Mouse (Mus musculus): Measurements from ENCODE around the gene S100a14.

The S100a14 gene

GRCm38 (mm10) chr3:90531713-90532112, 5.1 kb downstream of the S100a14 start:
- Histone ChIP-seq H3K4me1 (replicated peaks; ENCODE audit: low read depth, low read length) (peaks cover 18% of the 10 kb centered on the region), H3K4me3 (replicated peaks; ENCODE audit: low read length) (no peak overlapping the region), H3K36me3 (ENCODE audit: insufficient read depth, low read length) (no peaks in the 10 kb centered on the region), H3K9me3 (ENCODE audit: low read length) (no peaks in the 10 kb centered on the region), H3K27me3 (ENCODE audit: insufficient read depth, low read length) (peaks cover 14% of the 10 kb centered on the region; the same call in 1 of the 2 replicates)
- TF ChIP-seq CTCF (conservative IDR thresholded peaks at IDR 0.05; ENCODE audit: low read length) (no peak), NANOG (IDR thresholded peaks at IDR 0.05; ENCODE audit: borderline replicate concordance, low read length) (no peak), POU5F1 (IDR thresholded peaks at IDR 0.05; ENCODE audit: borderline replicate concordance, low read length) (no peak)

DNA sequence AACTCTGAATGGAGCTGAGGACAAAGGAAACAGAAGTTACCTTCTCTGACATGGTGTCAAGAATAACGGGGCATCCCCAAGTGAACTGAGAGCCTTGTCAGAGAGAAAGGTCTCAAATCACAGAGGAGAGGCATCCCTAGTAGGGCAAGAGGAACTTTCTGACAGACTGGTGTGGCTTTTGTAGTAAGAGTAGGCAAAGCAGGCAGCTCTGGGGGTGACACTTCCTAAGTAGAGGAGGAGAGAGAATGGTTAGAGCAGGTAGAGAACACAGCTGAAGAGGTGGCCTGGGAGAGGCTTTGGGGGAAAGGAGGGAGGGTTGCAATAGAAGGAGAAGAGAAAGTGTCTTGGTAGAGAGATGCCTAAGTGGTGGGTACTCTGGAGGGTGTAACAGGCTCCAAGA, 8.8 kb downstream of the S100a14 start:
- no peak for TF ChIP-seq POU5F1 (IDR thresholded peaks at IDR 0.05; ENCODE audit: borderline replicate concordance, low read length)
- no peak for TF ChIP-seq CTCF (conservative IDR thresholded peaks at IDR 0.05; ENCODE audit: low read length)
- TF ChIP-seq NANOG (IDR thresholded peaks at IDR 0.05; ENCODE audit: borderline replicate concordance, low read length): no peak
- Histone ChIP-seq H3K4me1 (replicated peaks; ENCODE audit: low read depth, low read length) (peaks cover 29% of the 10 kb centered on the region), H3K4me3 (replicated peaks; ENCODE audit: low read length) (no peak overlapping the region), H3K36me3 (ENCODE audit: insufficient read depth, low read length) (no peaks in the 10 kb centered on the region), H3K27me3 (ENCODE audit: insufficient read depth, low read length) (peaks cover 26% of the 10 kb centered on the region), H3K9me3 (ENCODE audit: low read length) (no peaks in the 10 kb centered on the region)

DNA sequence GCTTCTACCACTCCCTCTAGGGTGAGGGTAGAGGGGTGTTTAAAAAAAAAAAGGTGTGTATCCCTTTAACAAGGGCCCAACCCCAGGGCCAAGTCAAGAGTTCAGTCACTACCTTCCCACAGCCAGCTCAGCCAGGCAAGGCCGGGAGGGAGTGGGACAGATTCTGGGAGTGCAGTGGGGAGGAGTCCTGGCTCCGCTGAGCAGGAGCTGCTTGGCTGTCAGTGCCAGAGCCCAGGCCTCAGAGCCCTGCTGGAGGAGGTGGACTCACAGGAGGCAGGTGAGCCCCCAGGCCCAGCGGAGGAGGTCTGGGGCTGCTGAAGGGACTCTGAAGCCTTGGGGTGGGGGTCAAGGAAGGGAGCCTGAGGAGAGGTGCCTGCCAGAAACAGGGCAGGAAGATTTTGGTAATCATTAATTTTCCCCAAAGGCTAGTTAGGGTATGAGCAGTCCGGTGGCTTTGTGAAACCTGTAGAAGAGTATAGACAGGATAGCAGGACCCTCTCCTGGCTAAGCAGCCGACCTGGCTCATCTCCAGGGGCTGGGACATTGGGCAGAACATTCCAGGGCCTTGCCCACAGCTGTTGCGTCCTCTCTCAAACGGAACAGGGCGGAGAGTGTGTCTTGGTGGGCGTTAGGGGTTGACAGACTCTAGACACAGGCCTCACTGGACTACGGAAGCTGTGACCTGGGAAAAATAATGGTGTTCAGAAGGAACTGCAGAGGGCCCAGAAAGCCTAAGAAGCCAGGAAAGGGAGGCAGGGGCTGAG, 10.7 kb downstream of the S100a14 start, which contains the start of gene S100a16:
Gene S100a16 (plus strand): TSS at position 114 of the 764 bp plus-strand sequence.
- peaks cover 48% of the 10 kb centered on the region for H3K4me1 ChIP-seq (replicated peaks; ENCODE audit: low read depth, low read length)
- peaks cover 31% of the 10 kb centered on the region for H3K27me3 ChIP-seq (ENCODE audit: insufficient read depth, low read length)
- H3K36me3 ChIP-seq (ENCODE audit: insufficient read depth, low read length): no peaks in the 10 kb centered on the region
- peak within 1 kb of the TSS; percentile 32 for H3K4me3 ChIP-seq (replicated peaks; ENCODE audit: low read length)
- TF ChIP-seq NANOG (IDR thresholded peaks at IDR 0.05; ENCODE audit: borderline replicate concordance, low read length) (no peak), CTCF (conservative IDR thresholded peaks at IDR 0.05; ENCODE audit: low read length) (no peak), POU5F1 (IDR thresholded peaks at IDR 0.05; ENCODE audit: borderline replicate concordance, low read length) (no peak)
- H3K9me3 ChIP-seq (ENCODE audit: low read length): no peaks in the 10 kb centered on the region

DNA sequence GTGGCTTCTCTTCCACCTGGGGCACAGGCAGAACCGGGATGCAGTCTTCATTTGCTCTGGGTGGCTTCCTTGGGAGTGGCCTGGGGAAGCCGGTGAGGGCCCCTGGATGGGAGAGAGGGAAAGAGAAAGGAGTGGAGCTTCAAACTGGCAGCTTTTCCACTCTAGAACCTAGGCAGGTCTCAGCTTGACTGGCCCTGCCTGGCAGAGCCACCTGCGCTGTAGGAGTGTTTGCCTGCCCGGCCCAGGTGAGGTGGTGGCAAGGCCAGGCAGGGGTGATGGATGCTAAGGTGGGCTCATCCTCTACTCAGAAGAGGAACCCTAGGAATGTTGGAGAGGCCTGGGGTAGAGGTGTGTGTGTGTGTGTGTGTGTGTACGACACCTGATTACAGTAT, 11.2 kb downstream of the S100a14 start:
- H3K36me3 ChIP-seq (ENCODE audit: insufficient read depth, low read length): no peaks in the 10 kb centered on the region
- H3K4me1 ChIP-seq (replicated peaks; ENCODE audit: low read depth, low read length): peaks cover 54% of the 10 kb centered on the region
- H3K27me3 ChIP-seq (ENCODE audit: insufficient read depth, low read length): peaks cover 34% of the 10 kb centered on the region
- H3K9me3 ChIP-seq (ENCODE audit: low read length): no peaks in the 10 kb centered on the region
- TF ChIP-seq CTCF (conservative IDR thresholded peaks at IDR 0.05; ENCODE audit: low read length) (no peak), POU5F1 (IDR thresholded peaks at IDR 0.05; ENCODE audit: borderline replicate concordance, low read length) (no peak), NANOG (IDR thresholded peaks at IDR 0.05; ENCODE audit: borderline replicate concordance, low read length) (no peak)
- H3K4me3 ChIP-seq (replicated peaks; ENCODE audit: low read length): peak overlapping the region; percentile 32

- no peaks in the 10 kb centered on the region for H3K9me3 ChIP-seq (ENCODE audit: low read length)
- H3K27me3 ChIP-seq (ENCODE audit: insufficient read depth, low read length): peaks cover 33% of the 10 kb centered on the region
- no peak for TF ChIP-seq NANOG (IDR thresholded peaks at IDR 0.05; ENCODE audit: borderline replicate concordance, low read length)
- no peak for TF ChIP-seq POU5F1 (IDR thresholded peaks at IDR 0.05; ENCODE audit: borderline replicate concordance, low read length)
- TF ChIP-seq CTCF (conservative IDR thresholded peaks at IDR 0.05; ENCODE audit: low read length): no peak
- peak overlapping the region; percentile 53 for H3K4me3 ChIP-seq (replicated peaks; ENCODE audit: low read length)
- no peaks in the 10 kb centered on the region for H3K36me3 ChIP-seq (ENCODE audit: insufficient read depth, low read length)
- peaks cover 57% of the 10 kb centered on the region for H3K4me1 ChIP-seq (replicated peaks; ENCODE audit: low read depth, low read length)
These were observed 14.2 kb downstream of the S100a14 start for GRCm38 (mm10) chr3:90540904-90541303.

DNA sequence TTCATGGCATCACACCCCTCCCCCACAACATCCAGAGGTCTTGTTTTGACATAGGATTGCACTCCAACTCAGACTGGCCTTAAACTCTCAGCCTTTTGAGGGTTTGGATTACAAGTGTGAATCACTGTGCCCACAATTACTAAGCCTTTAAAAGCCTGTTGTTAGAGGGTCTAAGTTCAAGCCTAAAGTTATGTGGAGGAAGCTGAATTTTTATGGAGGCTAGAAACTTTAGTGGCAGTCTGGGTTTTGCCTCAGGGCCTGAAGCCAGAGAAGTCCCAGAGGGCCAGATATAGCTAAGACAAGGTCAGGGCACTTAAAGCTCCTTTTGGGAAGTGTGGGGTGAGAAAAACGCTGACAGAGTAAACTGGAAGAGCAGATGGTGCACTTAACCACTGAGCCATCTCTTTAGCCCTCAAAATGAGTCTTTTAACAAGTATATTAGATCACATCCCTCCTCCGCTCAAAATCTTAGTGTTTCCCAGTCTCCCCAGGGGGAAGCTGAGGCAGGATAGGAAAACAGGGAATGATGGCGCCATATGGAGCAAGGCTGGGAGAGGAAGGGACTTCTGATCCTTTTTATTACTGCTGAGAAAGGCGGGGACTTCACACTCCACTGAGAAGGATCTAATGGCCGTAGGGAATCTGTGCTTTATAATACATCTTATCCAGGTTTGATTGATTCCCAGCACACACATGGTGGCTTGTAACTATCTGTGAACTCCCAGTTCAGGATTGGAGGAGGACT, 23.2 kb downstream of the S100a14 start:
- no peak for TF ChIP-seq CTCF (conservative IDR thresholded peaks at IDR 0.05; ENCODE audit: low read length)
- no peak for TF ChIP-seq POU5F1 (IDR thresholded peaks at IDR 0.05; ENCODE audit: borderline replicate concordance, low read length)
- TF ChIP-seq NANOG (IDR thresholded peaks at IDR 0.05; ENCODE audit: borderline replicate concordance, low read length): no peak
- Histone ChIP-seq H3K4me3 (replicated peaks; ENCODE audit: low read length) (no peak overlapping the region), H3K27me3 (ENCODE audit: insufficient read depth, low read length) (peaks cover 2% of the 10 kb centered on the region; the same call in 1 of the 2 replicates), H3K4me1 (replicated peaks; ENCODE audit: low read depth, low read length) (peaks cover 8% of the 10 kb centered on the region; the same call in 1 of the 2 replicates), H3K36me3 (ENCODE audit: insufficient read depth, low read length) (no peaks in the 10 kb centered on the region), H3K9me3 (ENCODE audit: low read length) (no peaks in the 10 kb centered on the region)

DNA sequence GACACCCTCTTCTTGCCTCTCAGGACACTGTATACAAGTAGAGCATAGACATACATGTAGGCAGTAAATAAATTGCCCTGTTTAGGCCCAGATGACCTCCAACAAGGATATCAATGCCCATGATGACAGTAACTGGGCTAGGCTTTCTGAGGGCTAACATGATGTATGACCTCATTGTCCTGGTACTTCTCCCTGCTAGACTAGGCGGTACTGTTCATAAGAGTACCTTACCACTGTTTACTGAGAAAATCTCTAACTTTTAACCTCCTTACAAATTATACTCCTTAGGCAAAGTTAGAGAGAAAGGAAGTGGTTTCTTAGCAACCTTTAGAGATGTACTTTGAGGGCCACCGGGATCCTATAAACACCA, 23.8 kb downstream of the S100a14 start:
- H3K27me3 ChIP-seq (ENCODE audit: insufficient read depth, low read length): no peaks in the 10 kb centered on the region
- no peaks in the 10 kb centered on the region for H3K9me3 ChIP-seq (ENCODE audit: low read length)
- H3K4me3 ChIP-seq (replicated peaks; ENCODE audit: low read length): no peak overlapping the region
- TF ChIP-seq CTCF (conservative IDR thresholded peaks at IDR 0.05; ENCODE audit: low read length): no peak
- no peak for TF ChIP-seq NANOG (IDR thresholded peaks at IDR 0.05; ENCODE audit: borderline replicate concordance, low read length)
- TF ChIP-seq POU5F1 (IDR thresholded peaks at IDR 0.05; ENCODE audit: borderline replicate concordance, low read length): no peak
- H3K36me3 ChIP-seq (ENCODE audit: insufficient read depth, low read length): no peaks in the 10 kb centered on the region
- peaks cover 8% of the 10 kb centered on the region; the same call in 1 of the 2 replicates for H3K4me1 ChIP-seq (replicated peaks; ENCODE audit: low read depth, low read length)

- no peak for TF ChIP-seq CTCF (conservative IDR thresholded peaks at IDR 0.05; ENCODE audit: low read length)
- TF ChIP-seq NANOG (IDR thresholded peaks at IDR 0.05; ENCODE audit: borderline replicate concordance, low read length): no peak
- TF ChIP-seq POU5F1 (IDR thresholded peaks at IDR 0.05; ENCODE audit: borderline replicate concordance, low read length): no peak
- Histone ChIP-seq H3K4me1 (replicated peaks; ENCODE audit: low read depth, low read length) (peaks cover 14% of the 10 kb centered on the region), H3K9me3 (ENCODE audit: low read length) (no peaks in the 10 kb centered on the region), H3K4me3 (replicated peaks; ENCODE audit: low read length) (no peak overlapping the region), H3K27me3 (ENCODE audit: insufficient read depth, low read length) (no peaks in the 10 kb centered on the region), H3K36me3 (ENCODE audit: insufficient read depth, low read length) (no peaks in the 10 kb centered on the region)
These were observed 25.6 kb downstream of the S100a14 start for GRCm38 (mm10) chr3:90552231-90552630.
